Mouse (Mus musculus): Measurements from ENCODE around the gene Ube2q1.

DNA sequence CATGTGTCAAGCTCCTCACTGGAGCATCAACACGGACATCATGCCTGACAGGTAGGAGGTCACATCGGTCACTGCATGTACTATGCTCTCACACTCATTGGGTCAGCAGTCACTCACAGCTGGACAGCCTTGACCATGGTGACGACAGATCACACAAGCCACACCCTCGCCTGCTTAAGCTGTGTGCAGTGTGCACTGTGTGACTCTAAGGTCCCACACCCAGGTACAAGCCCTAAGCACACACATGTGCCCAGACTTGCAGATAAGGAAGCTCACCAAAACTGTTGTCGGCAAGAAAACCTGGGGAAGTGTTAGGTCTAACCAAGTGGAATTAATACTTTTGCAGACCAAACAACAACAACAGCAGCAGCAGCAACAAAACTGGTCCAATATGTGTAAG, 34.5 kb downstream of the Ube2q1 start:
- TF ChIP-seq POLR2A (IDR thresholded peaks at IDR 0.05; ENCODE audit: control insufficient read depth, extremely low read depth, insufficient read depth, low read length, poor library complexity): no peak
- TF ChIP-seq CTCF (IDR thresholded peaks at IDR 0.05; ENCODE audit: borderline replicate concordance, control insufficient read depth, extremely low read depth, insufficient read depth, low read length, poor library complexity): no peak
